Mouse (Mus musculus) stomach, postnatal 0 days (tissue): ENCODE results near the gene Cdk13.

Experiments
- CTCF ChIP-seq: IDR thresholded peaks from 2 replicates; pipeline ENCODE4 v1.5.1; 2016; ENCODE audit warnings: antibody characterized with exemption, low read depth, mild to moderate bottlenecking, moderate library complexity
- EP300 ChIP-seq: optimal IDR thresholded peaks from 2 replicates; pipeline ENCODE3; 2016; ENCODE audit warnings: antibody characterized with exemption

DNA sequence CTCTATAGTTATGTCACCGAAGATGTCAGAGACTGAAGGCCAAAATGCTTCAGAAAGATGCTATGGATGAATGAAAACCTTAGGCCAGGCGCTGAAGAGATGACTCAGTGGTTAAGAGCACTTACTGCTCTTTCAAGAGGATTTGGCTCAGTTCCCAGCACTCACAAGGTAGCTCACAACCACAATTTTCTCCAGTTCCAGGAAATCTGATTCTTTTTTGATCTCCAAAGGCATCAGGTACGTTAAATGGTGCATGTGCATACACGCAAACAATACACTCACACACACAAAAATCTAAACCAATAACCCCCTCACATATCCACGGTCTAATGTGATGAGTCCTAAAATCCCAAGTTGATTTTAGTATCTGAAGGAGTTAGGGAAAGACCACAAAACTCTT lies 111.1 kb downstream of the Cdk13 start:
- TF ChIP-seq EP300 (no peak), CTCF (no peak)
